Mouse (Mus musculus) bone marrow, adult 2 months (tissue): ENCODE measurements around the gene Plcg1. TPM values are rescaled to one million over a fixed set of nuclear protein-coding genes. Genes with fewer than 3 reads are reported as not detected.

Source experiments
- H3K27ac ChIP-seq: fragments of 200-500 bp; 2 replicates; pipeline ENCODE4 v1.5.1; 2012; ENCODE audit warnings: low read depth, mild to moderate bottlenecking, control low read depth, inconsistent platforms, low read length; ENCODE audit not compliant: control insufficient read depth, poor library complexity, insufficient read depth
- H3K4me1 ChIP-seq: fragments of 200-500 bp; 2 replicates; pipeline ENCODE4 v1.6.1; 2011; ENCODE audit warnings: low read length; ENCODE audit not compliant: control insufficient read depth, insufficient read depth
- H3K4me3 ChIP-seq: fragments of 200-500 bp; replicated peaks from 2 replicates; pipeline ENCODE3; 2011; ENCODE audit warnings: mild to moderate bottlenecking, low read depth, low read length, control low read depth; ENCODE audit not compliant: control insufficient read depth
- CTCF ChIP-seq: fragments of 200-500 bp; IDR thresholded peaks from 2 replicates; pipeline ENCODE4 v1.5.1; 2011; ENCODE audit warnings: low read length, control low read depth; ENCODE audit not compliant: control insufficient read depth, insufficient read depth
- POLR2A ChIP-seq: fragments of 200-500 bp; IDR thresholded peaks from 2 replicates; pipeline ENCODE4 v1.6.1; 2011; ENCODE audit warnings: low read depth, mild to moderate bottlenecking, control low read depth, low read length, borderline replicate concordance; ENCODE audit not compliant: control insufficient read depth
- WGBS: fragments of 180-500 bp; shearing (Covaris S2); methylation state at CpG from one replicate; pipeline ENCODE4 v1.1.7; 2018; 5-methylcytosine and 5-hydroxymethylcytosine counted together
- polyA plus RNA-seq: library from polyadenylated mRNA; stranded (reverse); fragments of >200 nt; gene quantifications from 2 replicates; pipeline ENCODE4 v1.2.4, GENCODE M21; 2011; ENCODE audit warnings: low replicate concordance; ENCODE audit not compliant: missing spikeins, insufficient read depth, insufficient read length

Plcg1 gene
- polyA plus RNA-seq = 12.8 and 21.0 TPM in 2 replicates

- Histone ChIP-seq H3K27ac (peak within 1 kb of the TSS; percentile 70; the same call in 1 of the 2 replicates), H3K4me1 (peaks cover 3% of the 10 kb centered on the region; the same call in 1 of the 2 replicates), H3K4me3 (peak within 1 kb of the TSS; percentile 82)
- TF ChIP-seq POLR2A (no peak), CTCF (no peak)
- WGBS = under 1% methylated on average over 97 of the region's 99 CpGs
These were observed at the start of gene Plcg1 for GRCm38 (mm10) chr2:160731117-160731838. Plcg1 (plus strand) TSS chr2:160731300.

- H3K27ac ChIP-seq = no peak overlapping the region
- no peaks in the 10 kb centered on the region for H3K4me1 ChIP-seq
- no peak overlapping the region for H3K4me3 ChIP-seq
- TF ChIP-seq CTCF = no peak
- no peak for TF ChIP-seq POLR2A
- WGBS = 17% methylated on average over 5 of the region's 5 CpGs
These were observed 30.8 kb upstream of the Plcg1 start for GRCm38 (mm10) chr2:160700271-160700670.

- H3K4me3 ChIP-seq = no peak overlapping the region
- no peaks in the 10 kb centered on the region for H3K4me1 ChIP-seq
- no peak overlapping the region for H3K27ac ChIP-seq
- TF ChIP-seq CTCF (no peak), POLR2A (no peak)
- WGBS = 32% methylated on average over 3 of the region's 3 CpGs
These were observed 29.5 kb upstream of the Plcg1 start for GRCm38 (mm10) chr2:160701603-160702002.

- H3K4me1 ChIP-seq = no peaks in the 10 kb centered on the region
- H3K27ac ChIP-seq = no peak overlapping the region
- TF ChIP-seq POLR2A = no peak
- TF ChIP-seq CTCF = no peak
- no peak overlapping the region for H3K4me3 ChIP-seq
These were observed 28.3 kb upstream of the Plcg1 start for GRCm38 (mm10) chr2:160702824-160703223.

GRCm38 (mm10) chr2:160707673-160708072 lies 23.4 kb upstream of the Plcg1 start:
- WGBS = 81% methylated on average over 3 of the region's 3 CpGs
- no peak for TF ChIP-seq POLR2A
- no peak for TF ChIP-seq CTCF
- Histone ChIP-seq H3K27ac (no peak overlapping the region), H3K4me3 (no peak overlapping the region), H3K4me1 (no peaks in the 10 kb centered on the region)

GRCm38 (mm10) chr2:160715463-160716030 lies 15.6 kb upstream of the Plcg1 start:
- H3K4me3 ChIP-seq = no peak overlapping the region
- H3K27ac ChIP-seq = no peak overlapping the region
- TF ChIP-seq CTCF (no peak), POLR2A (no peak)
- WGBS = 86% methylated on average over 4 of the region's 4 CpGs
- H3K4me1 ChIP-seq = no peaks in the 10 kb centered on the region

- H3K4me1 ChIP-seq = no peaks in the 10 kb centered on the region
- H3K27ac ChIP-seq = no peak overlapping the region
- 68% methylated on average over 5 of the region's 5 CpGs for WGBS
- peak; percentile 22; the same call in 1 of the 2 replicates for TF ChIP-seq CTCF
- no peak for TF ChIP-seq POLR2A
- no peak overlapping the region for H3K4me3 ChIP-seq
These were observed 13.8 kb upstream of the Plcg1 start for GRCm38 (mm10) chr2:160717269-160717668.

GRCm38 (mm10) chr2:160718811-160719210 lies 12.3 kb upstream of the Plcg1 start:
- 92% methylated on average over 3 of the region's 3 CpGs for WGBS
- no peak overlapping the region for H3K27ac ChIP-seq
- TF ChIP-seq CTCF (no peak), POLR2A (no peak)
- no peak overlapping the region for H3K4me3 ChIP-seq
- H3K4me1 ChIP-seq = no peaks in the 10 kb centered on the region

GRCm38 (mm10) chr2:160722714-160723113 lies 8.4 kb upstream of the Plcg1 start:
- no peaks in the 10 kb centered on the region for H3K4me1 ChIP-seq
- TF ChIP-seq POLR2A (no peak), CTCF (no peak)
- H3K4me3 ChIP-seq = no peak overlapping the region
- 91% methylated on average over 4 of the region's 4 CpGs for WGBS
- no peak overlapping the region for H3K27ac ChIP-seq
